Mouse (Mus musculus) liver, embryonic 15.5 days (tissue): ENCODE results near the gene Cep126. TPM values are rescaled to one million over a fixed set of nuclear protein-coding genes. Genes with fewer than 3 reads are reported as not detected.

Source experiments
- polyA plus RNA-seq: library from polyadenylated mRNA; unstranded; fragments of >200 nt; fragmentation: Nextera tagmentation; extraction: Ambion mirVana; gene quantifications from 2 replicates; pipeline ENCODE4 v1.2.1, GENCODE M21; 2015

Gene Cep126
- polyA plus RNA-seq, 1 experiment from 2014 or later = 0.06 TPM

Other genes with a start within 250 kb of the Cep126 start
- 3.2 and 3.7 TPM in 2 replicates for gene Yap1, start 129.7 kb downstream of the Cep126 start, polyA plus RNA-seq
- 0.84 and 0.88 TPM in 2 replicates for gene Cfap300, start 91.5 kb downstream of the Cep126 start, polyA plus RNA-seq